Mouse (Mus musculus) erythroblast, embryonic 14.5 days (primary cell): Measurements from ENCODE around the gene Abca9.

Experiments
- GATA1 ChIP-seq: IDR thresholded peaks from 2 replicates; pipeline ENCODE4 v1.6.1; 2012; ENCODE audit warnings: low read length, inconsistent platforms, mixed read lengths
- TAL1 ChIP-seq: IDR thresholded peaks from 3 replicates; pipeline ENCODE4 v1.6.1; 2012; ENCODE audit warnings: low read length, inconsistent platforms, mixed read lengths

- TF ChIP-seq GATA1, result no peak
- TF ChIP-seq TAL1, result no peak
These were observed 37.2 kb downstream of the Abca9 start for GRCm38 (mm10) chr11:110130760-110131159.
